ENCODE assay signal across 28 mouse cellular contexts in genomic region chr12:102524216-102524615, GRCm38 (mm10). TPM values are rescaled to one million over a fixed set of nuclear protein-coding genes. Genes with fewer than 3 reads are reported as not detected.
DNase-seq lines count a peak whose midpoint lies in the region; ATAC-seq and TF ChIP-seq lines count a peak whose summit lies in the region.
"Had no signal": no experiment of that assay in that cellular context is flagged by ENCODE, and none has a peak within 500 bp of the region (broad histone marks: within the 10 kb centered on the region; RNA-seq: fewer than 3 reads in every experiment).

No protein-coding gene starts in this region.

- H3K9me3 ChIP-seq in stomach, embryonic 16.5 days (replicated peaks; ENCODE audit: control insufficient read depth, low read length), result no peaks in the 10 kb centered on the region
- H3K9me3 ChIP-seq in stomach, postnatal 0 days (ENCODE audit: control insufficient read depth, low read length), result no peaks in the 10 kb centered on the region
- no peaks in the 10 kb centered on the region for H3K9me3 ChIP-seq in G1E (replicated peaks)
- H3K9me3 ChIP-seq: embryonic facial prominence, embryonic 13.5 days; forebrain, embryonic 10.5 days; forebrain, embryonic 15.5 days; heart, embryonic 10.5 days; heart, embryonic 15.5 days; hindbrain, embryonic 15.5 days; limb, embryonic 12.5 days; liver, embryonic 15.5 days; megakaryocyte, embryonic 14.5 days; midbrain, embryonic 12.5 days; neural tube, embryonic 12.5 days had no signal

- H3K27ac ChIP-seq in stomach, embryonic 16.5 days (ENCODE audit: low read length), result no peak overlapping the region; the same call in 1 of the 2 replicates
- H3K27ac ChIP-seq in stomach, postnatal 0 days (replicated peaks), result no peak overlapping the region
- H3K27ac ChIP-seq: embryonic facial prominence, embryonic 13.5 days; forebrain, embryonic 10.5 days; forebrain, embryonic 15.5 days; heart, embryonic 10.5 days; heart, embryonic 15.5 days; hindbrain, embryonic 15.5 days; limb, embryonic 12.5 days; liver, embryonic 15.5 days; midbrain, embryonic 12.5 days; neural tube, embryonic 12.5 days had no signal

- 46% methylated on average over 3 of the region's 3 CpGs for WGBS in stomach, embryonic 16.5 days
- 53% methylated on average over 3 of the region's 3 CpGs for whole genome bisulfite sequencing in stomach, postnatal 0 days

- intact Hi-C loops in left cerebral cortex, postnatal 14 days (cut with DNase I), result loop anchor here (5.0 kb wide), 1 partner anchor 183 kb away; no protein-coding TSS in a partner anchor

- no peak overlapping the region for H3K9ac ChIP-seq in stomach, embryonic 16.5 days (ENCODE audit: low read length)
- H3K9ac ChIP-seq in stomach, postnatal 0 days (ENCODE audit: low read length), result no peak overlapping the region
- H3K9ac ChIP-seq: embryonic facial prominence, embryonic 13.5 days; forebrain, embryonic 15.5 days; heart, embryonic 15.5 days; hindbrain, embryonic 15.5 days; limb, embryonic 12.5 days; liver, embryonic 15.5 days; lung, embryonic 14.5 days; midbrain, embryonic 12.5 days; neural tube, embryonic 12.5 days had no signal

- no peak for DNase-seq in stomach, postnatal 0 days (ENCODE audit: low spot score)
- no peak for DNase-seq in G1E (ENCODE audit: low spot score)
- DNase-seq in left cerebral cortex, postnatal 14 days (ENCODE audit: low spot score in 2 of 2), result no peak
- DNase-seq in T-cell, adult 2 months (ENCODE audit: low spot score), result no peak
- DNase-seq in kidney, postnatal 14 days, result no peak
- DNase-seq: cerebellum, adult 11 months; layer of hippocampus, postnatal 36 days; thymus, adult 18-20 months; thymus, postnatal 25 days had no signal

- ATAC-seq in stomach, embryonic 16.5 days (ENCODE audit: insufficient read depth, low FRiP score), result peak; percentile 23; the same call in 1 of the 2 replicates
- ATAC-seq in stomach, postnatal 0 days (ENCODE audit: low FRiP score, low TSS enrichment), result no peak
- peak; percentile 10; the same call in 1 of the 2 replicates for ATAC-seq in G1E (ENCODE audit: extremely low read depth, insufficient number of reproducible peaks, low FRiP score, poor library complexity, severe bottlenecking)
- peak; percentile 37 to 56 for ATAC-seq in hematopoietic stem cell, adult 5-6 weeks (replicated peaks in 1 of 2; ENCODE audit: insufficient read depth in 1 of 2, low FRiP score in 2 of 2, low TSS enrichment in 1 of 2, low read depth in 1 of 2, poor library complexity in 2 of 2, severe bottlenecking in 2 of 2)
- ATAC-seq: inflammation-experienced regulatory T-cells, adult 6 months had no signal

- peaks cover 7% of the 10 kb centered on the region for H3K4me1 ChIP-seq in stomach, embryonic 16.5 days (ENCODE audit: control insufficient read depth, insufficient read depth, low read length)
- no peaks in the 10 kb centered on the region for H3K4me1 ChIP-seq in stomach, postnatal 0 days (replicated peaks; ENCODE audit: control insufficient read depth, insufficient read depth)
- no peaks in the 10 kb centered on the region for H3K4me1 ChIP-seq in G1E (ENCODE audit: insufficient read depth, low read depth, low read length)
- H3K4me1 ChIP-seq: embryonic facial prominence, embryonic 13.5 days had no signal

- no peak overlapping the region for H3K4me2 ChIP-seq in stomach, embryonic 16.5 days (ENCODE audit: low read depth, low read length)
- H3K4me2 ChIP-seq in stomach, postnatal 0 days (replicated peaks; ENCODE audit: low read depth), result no peak overlapping the region
- H3K4me2 ChIP-seq: embryonic facial prominence, embryonic 13.5 days; forebrain, embryonic 15.5 days; heart, embryonic 15.5 days; hindbrain, embryonic 15.5 days; limb, embryonic 12.5 days; liver, embryonic 15.5 days; lung, embryonic 14.5 days; midbrain, embryonic 12.5 days; neural tube, embryonic 12.5 days had no signal

- no peak for TF ChIP-seq CTCF in stomach, postnatal 0 days (IDR thresholded peaks at IDR 0.05; ENCODE audit: low read depth)
- no peak for TF ChIP-seq CTCF in G1E (IDR thresholded peaks at IDR 0.05; ENCODE audit: low read depth, low read length)

- no peaks in the 10 kb centered on the region for H3K36me3 ChIP-seq in stomach, embryonic 16.5 days (ENCODE audit: control insufficient read depth, insufficient read depth, low read length)
- H3K36me3 ChIP-seq in stomach, postnatal 0 days (ENCODE audit: control insufficient read depth, insufficient read depth, low read length), result no peaks in the 10 kb centered on the region
- no peaks in the 10 kb centered on the region for H3K36me3 ChIP-seq in G1E (replicated peaks)
- H3K36me3 ChIP-seq: embryonic facial prominence, embryonic 13.5 days; forebrain, embryonic 10.5 days; forebrain, embryonic 15.5 days; heart, embryonic 10.5 days; heart, embryonic 15.5 days; hindbrain, embryonic 15.5 days; limb, embryonic 12.5 days; liver, embryonic 15.5 days; midbrain, embryonic 12.5 days; neural tube, embryonic 12.5 days had no signal

- no peak for TF ChIP-seq EP300 in stomach, postnatal 0 days (optimal IDR thresholded peaks at IDR 0.05)

- H3K27me3 ChIP-seq in stomach, embryonic 16.5 days (ENCODE audit: control insufficient read depth, insufficient read depth, low read length), result no peaks in the 10 kb centered on the region
- H3K27me3 ChIP-seq in stomach, postnatal 0 days (ENCODE audit: control insufficient read depth, insufficient read depth, low read length), result no peaks in the 10 kb centered on the region
- peaks cover 7% of the 10 kb centered on the region; the same call in 1 of the 2 replicates for H3K27me3 ChIP-seq in G1E (ENCODE audit: insufficient read depth, low read length)
- H3K27me3 ChIP-seq: embryonic facial prominence, embryonic 13.5 days; forebrain, embryonic 15.5 days; heart, embryonic 15.5 days; hindbrain, embryonic 15.5 days; liver, embryonic 15.5 days; megakaryocyte, embryonic 14.5 days; midbrain, embryonic 12.5 days; neural tube, embryonic 12.5 days had no signal

- H3K4me3 ChIP-seq in stomach, embryonic 16.5 days (replicated peaks; ENCODE audit: low read length), result no peak overlapping the region
- H3K4me3 ChIP-seq in stomach, postnatal 0 days (ENCODE audit: low read depth, low read length), result no peak overlapping the region
- no peak overlapping the region for H3K4me3 ChIP-seq in G1E (ENCODE audit: low read depth, low read length)
- H3K4me3 ChIP-seq: embryonic facial prominence, embryonic 13.5 days; forebrain, embryonic 10.5 days; forebrain, embryonic 15.5 days; heart, embryonic 10.5 days; heart, embryonic 15.5 days; hindbrain, embryonic 15.5 days; limb, embryonic 12.5 days; liver, embryonic 15.5 days; midbrain, embryonic 12.5 days; myocyte; neural tube, embryonic 12.5 days had no signal

RNA-seq across cellular contexts. Expression of gene Chga, which starts 30.6 kb away (rescaled TPM):
- 15.8 and 17.5 TPM in 2 replicates for polyA plus RNA-seq in stomach, embryonic 16.5 days (2015; fragmentation: Nextera tagmentation; extraction: Ambion mirVana)
- 28.9 and 33.2 TPM in 2 replicates for polyA plus RNA-seq in stomach, postnatal 0 days (2015; fragmentation: Nextera tagmentation; extraction: Ambion mirVana)
- total RNA-seq in G1E (2014; fragmentation: Nextera tagmentation), result not detected in 2 replicates
- 0.33 TPM in 1 of 2 replicates, not detected in the other for total RNA-seq in G1E (2017)
- polyA plus RNA-seq in G1E (2012), result not detected in 2 replicates
- total RNA-seq in hematopoietic stem cell, adult 5-6 weeks (2017), result 0.94 and 1.1 TPM in 2 replicates
- 100 to 1,000 TPM; 190 to 204 TPM for total RNA-seq in left cerebral cortex, postnatal 14 days (2021)
- total RNA-seq: gastrocnemius, adult 8-10 months; heart, postnatal 36 days; liver, adult 2 months had no signal
- polyA plus RNA-seq: liver, adult 2 months; myocyte had no signal

RNA-seq across cellular contexts. Expression of gene Golga5, which starts 55.3 kb away (rescaled TPM):
- 35.9 and 37.5 TPM in 2 replicates for polyA plus RNA-seq in stomach, embryonic 16.5 days (2015; fragmentation: Nextera tagmentation; extraction: Ambion mirVana)
- polyA plus RNA-seq in stomach, postnatal 0 days (2015; fragmentation: Nextera tagmentation; extraction: Ambion mirVana), result 29.3 and 30.3 TPM in 2 replicates
- total RNA-seq in G1E (2014; fragmentation: Nextera tagmentation) (60.6 and 63.6 TPM in 2 replicates), G1E (2017) (74.1 and 86.3 TPM in 2 replicates)
- 7.5 and 10.1 TPM in 2 replicates for polyA plus RNA-seq in G1E (2012)
- total RNA-seq in hematopoietic stem cell, adult 5-6 weeks (2017), result 82.0 and 92.9 TPM in 2 replicates
- total RNA-seq in left cerebral cortex, postnatal 14 days (2021), result 10 to 100 TPM; 25.1 to 28.2 TPM

Comparison
In these comparisons a context has a peak if more than half of its experiments do, and no peak if none do; other contexts are left out.
1. RNA of gene Chga, which starts 30.6 kb away (total RNA-seq): 190 to 204 TPM in left cerebral cortex, postnatal 14 days; 0.94 to 1.1 TPM in hematopoietic stem cell, adult 5-6 weeks and 0.33 TPM in G1E; every median in the first group is over 10 times any median in the second.